Mouse (Mus musculus) forebrain, postnatal 0 days (tissue): ENCODE data around the gene Stx16. TPM values are rescaled to one million over a fixed set of nuclear protein-coding genes. Genes with fewer than 3 reads are reported as not detected.
A peak's percentile ranks its signal among the peaks of the same experiment; 100 is the strongest.

Experiments
- ATAC-seq: fragments of 200-750 bp; cut with Nextera tagmentation; 2 replicates; pipeline ENCODE4 v1.8.0; 2017; ENCODE audit warnings: mild to moderate bottlenecking, moderate library complexity
- DNase-seq: peaks from one replicate; pipeline ENCODE4 v3.0.0-alpha.2; 2015
- H3K27ac ChIP-seq: fragments of 300-500 bp; sonication (generic); 2 replicates; pipeline ENCODE4 v1.5.1; 2014; ENCODE audit warnings: low read depth, mild to moderate bottlenecking, antibody characterized with exemption, low read length, moderate library complexity, mixed read lengths
- H3K27me3 ChIP-seq: fragments of 300-500 bp; sonication (generic); 2 replicates; pipeline ENCODE4 v1.6.1; 2014; ENCODE audit warnings: mild to moderate bottlenecking, low read length, mixed read lengths; ENCODE audit not compliant: insufficient read depth
- H3K36me3 ChIP-seq: fragments of 300-500 bp; sonication (generic); 2 replicates; pipeline ENCODE4 v1.6.1; 2014; ENCODE audit warnings: mild to moderate bottlenecking, moderate library complexity; ENCODE audit not compliant: insufficient read depth
- H3K4me1 ChIP-seq: fragments of 300-500 bp; sonication (generic); 2 replicates; pipeline ENCODE4 v1.6.1; 2014; ENCODE audit warnings: antibody characterized with exemption; ENCODE audit not compliant: insufficient read depth
- H3K4me2 ChIP-seq: fragments of 300-500 bp; sonication (generic); 2 replicates; pipeline ENCODE4 v1.6.1; 2014; ENCODE audit warnings: low read depth, mild to moderate bottlenecking, moderate library complexity
- H3K4me3 ChIP-seq: fragments of 300-500 bp; sonication (generic); 2 replicates; pipeline ENCODE4 v1.5.1; 2014; ENCODE audit warnings: low read depth, low read length, mixed read lengths
- H3K9ac ChIP-seq: fragments of 300-500 bp; sonication (generic); 2 replicates; pipeline ENCODE4 v1.6.1; 2014; ENCODE audit warnings: mild to moderate bottlenecking
- H3K9me3 ChIP-seq: fragments of 300-500 bp; sonication (generic); 2 replicates; pipeline ENCODE4 v1.6.1; 2016; ENCODE audit warnings: low read length
- CTCF ChIP-seq: sonication (generic); IDR thresholded peaks from 2 replicates; pipeline ENCODE4 v1.5.1; 2016; ENCODE audit warnings: antibody characterized with exemption, control low read depth, low read depth
- WGBS: fragments of 180-500 bp; shearing (Covaris S2); extraction: QIAGEN DNeasy Blood & Tissue Kit; methylation state at CpG from one replicate; pipeline ENCODE4 v1.1.7; 2014; 5-methylcytosine and 5-hydroxymethylcytosine counted together
- polyA plus RNA-seq: library from polyadenylated mRNA; unstranded; fragments of >200 nt; fragmentation: Nextera tagmentation; extraction: Ambion mirVana; gene quantifications from 2 replicates; pipeline ENCODE4 v1.2.1, GENCODE M21; 2015
- total RNA-seq: library from RNA; depleted of rRNA; stranded (reverse); fragments of >200 nt; gene quantifications from 2 replicates; pipeline ENCODE4 v1.2.3, GENCODE M21; 2014; rRNA removed

Gene Stx16
- total and polyA plus RNA-seq, 2 experiments from 2014 or later, result 11.0 to 37.4 TPM

- DNase-seq, result no peak
- no peak for TF ChIP-seq CTCF
- Histone ChIP-seq H3K9ac (0 out of 2 replicates have a peak overlapping the region, but pooled peaks have one; percentile 14), H3K9me3 (no peaks in the 10 kb centered on the region; the same call in 1 of the 2 replicates), H3K27me3 (no peaks in the 10 kb centered on the region), H3K36me3 (0 out of 2 replicates have a peak, but pooled peaks cover 11% of the 10 kb centered on the region), H3K4me3 (no peak overlapping the region), H3K27ac (no peak overlapping the region), H3K4me2 (peak overlapping the region; percentile 36), H3K4me1 (peaks cover 7% of the 10 kb centered on the region; the same call in 1 of the 2 replicates)
- 21% methylated on average over 6 of the region's 6 CpGs for WGBS
- no peak; the same call in 1 of the 2 replicates for ATAC-seq
Measured at GRCm38 (mm10) chr2:174127376-174127713, 51.2 kb downstream of the Stx16 start.

GRCm38 (mm10) chr2:174128926-174129325 is 52.8 kb downstream of the Stx16 start:
- no peak for TF ChIP-seq CTCF
- no peaks in the 10 kb centered on the region; the same call in 1 of the 2 replicates for H3K9me3 ChIP-seq
- DNase-seq (no peak), ATAC-seq (no peak)
- H3K4me2 ChIP-seq, result no peak overlapping the region
- no peaks in the 10 kb centered on the region for H3K27me3 ChIP-seq
- H3K4me3 ChIP-seq, result no peak overlapping the region
- peaks cover 7% of the 10 kb centered on the region; the same call in 1 of the 2 replicates for H3K4me1 ChIP-seq
- no peak overlapping the region for H3K27ac ChIP-seq
- no peak overlapping the region for H3K9ac ChIP-seq
- 0 out of 2 replicates have a peak, but pooled peaks cover 7% of the 10 kb centered on the region for H3K36me3 ChIP-seq
- WGBS, result 66% methylated on average over 6 of the region's 6 CpGs

- Histone ChIP-seq H3K9me3 (no peaks in the 10 kb centered on the region), H3K27ac (no peak overlapping the region), H3K9ac (no peak overlapping the region), H3K27me3 (no peaks in the 10 kb centered on the region), H3K4me3 (no peak overlapping the region), H3K36me3 (no peaks in the 10 kb centered on the region), H3K4me1 (peaks cover 7% of the 10 kb centered on the region; the same call in 1 of the 2 replicates), H3K4me2 (no peak overlapping the region)
- DNase-seq, result no peak
- ATAC-seq, result no peak
- no peak for TF ChIP-seq CTCF
- WGBS, result 90% methylated on average over 8 of the region's 8 CpGs
Measured at GRCm38 (mm10) chr2:174130468-174131097, 54.5 kb downstream of the Stx16 start.

- Histone ChIP-seq H3K4me1 (peaks cover 1% of the 10 kb centered on the region; the same call in 1 of the 2 replicates), H3K36me3 (no peaks in the 10 kb centered on the region), H3K27ac (no peak overlapping the region), H3K27me3 (no peaks in the 10 kb centered on the region), H3K9ac (no peak overlapping the region), H3K9me3 (no peaks in the 10 kb centered on the region), H3K4me3 (no peak overlapping the region), H3K4me2 (no peak overlapping the region)
- ATAC-seq (no peak), DNase-seq (no peak)
- TF ChIP-seq CTCF, result no peak
- WGBS, result 86% methylated on average over 8 of the region's 8 CpGs
Measured at GRCm38 (mm10) chr2:174132413-174132969, 56.4 kb downstream of the Stx16 start.

Other genes starting within 250 kb of the Stx16 start
- gene Npepl1, start 34.0 kb downstream of the Stx16 start, total RNA-seq, result 9.5 and 15.1 TPM in 2 replicates
- gene Npepl1, start 34.0 kb downstream of the Stx16 start, polyA plus RNA-seq, result 17.0 TPM in 2 replicates
- gene Gnas, start 208.0 kb downstream of the Stx16 start, total RNA-seq, result 1,201 and 1,512 TPM in 2 replicates
- 1,404 and 1,604 TPM in 2 replicates for gene Gnas, start 208.0 kb downstream of the Stx16 start, polyA plus RNA-seq